In genomic region chr1:181150431-181150826, GRCm38 (mm10) we compare ENCODE assay signal across 8 mouse cellular contexts. TPM values are rescaled to one million over a fixed set of nuclear protein-coding genes. Genes with fewer than 3 reads are reported as not detected.
A peak's percentile ranks its signal among the peaks of the same experiment; 100 is the strongest.
DNase-seq lines count a peak whose midpoint lies in the region; ATAC-seq lines count a peak whose summit lies in the region.

No protein-coding gene starts in this region.

- H3K4me1 ChIP-seq in neural tube, embryonic 11.5 days (ENCODE audit: control insufficient read depth, insufficient read depth, low read length): peaks cover 8% of the 10 kb centered on the region; the same call in 1 of the 2 replicates
- peaks cover 65% of the 10 kb centered on the region for H3K4me1 ChIP-seq in liver, embryonic 12.5 days

- intact Hi-C loops in gastrocnemius, postnatal 36 days (cut with DNase I): no loop called here

- DNase-seq in cerebellum, adult 9-10 months: peak; percentile 34
- DNase-seq in cerebellum, postnatal 14 days: no peak
- DNase-seq in neural tube, embryonic 11.5 days (ENCODE audit: low spot score): no peak
- DNase-seq in neural tube, embryonic 10.5 days (ENCODE audit: extremely low spot score, low spot score): no peak
- no peak for DNase-seq in urinary bladder, postnatal 14 days (ENCODE audit: low spot score)
- DNase-seq in gastrocnemius, postnatal 36 days: no peak
- DNase-seq in kidney, adult 18-20 months: no peak

- H3K9me3 ChIP-seq in neural tube, embryonic 11.5 days (ENCODE audit: control insufficient read depth, low read length): no peaks in the 10 kb centered on the region
- no peaks in the 10 kb centered on the region for H3K9me3 ChIP-seq in liver, embryonic 12.5 days (replicated peaks)

- H3K27me3 ChIP-seq in neural tube, embryonic 11.5 days (ENCODE audit: control insufficient read depth, insufficient read depth, low read length): no peaks in the 10 kb centered on the region
- no peaks in the 10 kb centered on the region for H3K27me3 ChIP-seq in liver, embryonic 12.5 days (replicated peaks)

- H3K36me3 ChIP-seq in neural tube, embryonic 11.5 days (ENCODE audit: control insufficient read depth, insufficient read depth, low read length): no peaks in the 10 kb centered on the region
- H3K36me3 ChIP-seq in liver, embryonic 12.5 days: peaks cover 19% of the 10 kb centered on the region

- no peak overlapping the region for H3K4me2 ChIP-seq in neural tube, embryonic 11.5 days (ENCODE audit: low read depth)
- H3K4me2 ChIP-seq in liver, embryonic 12.5 days: peak overlapping the region; percentile 94

- 0 out of 2 replicates have a peak, but pooled peaks have one; percentile 8 for ATAC-seq in neural tube, embryonic 11.5 days (ENCODE audit: insufficient read depth, low FRiP score, low TSS enrichment)
- 0 out of 2 replicates have a peak, but pooled peaks have one; percentile 2 for ATAC-seq in liver, embryonic 12.5 days

- no peak overlapping the region for H3K27ac ChIP-seq in neural tube, embryonic 11.5 days (ENCODE audit: low read depth, low read length)
- peak overlapping the region; percentile 45; the same call in 1 of the 2 replicates for H3K27ac ChIP-seq in liver, embryonic 12.5 days

- 72% methylated on average over 3 of the region's 3 CpGs for WGBS in neural tube, embryonic 11.5 days
- WGBS in liver, embryonic 12.5 days (ENCODE audit: insufficient replicate concordance): 66% methylated on average over 3 of the region's 3 CpGs

- H3K9ac ChIP-seq in neural tube, embryonic 11.5 days (ENCODE audit: low read length): no peak overlapping the region
- H3K9ac ChIP-seq in liver, embryonic 12.5 days: no peak overlapping the region

- H3K4me3 ChIP-seq in neural tube, embryonic 11.5 days (ENCODE audit: low read depth, low read length): no peak overlapping the region
- peak overlapping the region; percentile 96; the same call in 1 of the 2 replicates for H3K4me3 ChIP-seq in liver, embryonic 12.5 days

RNA-seq across cellular contexts. Expression of gene Cnih4, which starts 5.9 kb away (rescaled TPM):
- polyA plus RNA-seq in neural tube, embryonic 11.5 days (2014; fragmentation: Nextera tagmentation; extraction: Ambion mirVana): 94.2 and 106 TPM in 2 replicates
- polyA plus RNA-seq in liver, embryonic 12.5 days (2016; fragmentation: Nextera tagmentation; extraction: Ambion mirVana): 56.4 and 62.1 TPM in 2 replicates
- total RNA-seq in gastrocnemius, postnatal 36 days (2021): 10 to 100 TPM; 32.2 to 32.7 TPM

RNA-seq across cellular contexts. Expression of gene Nvl, which starts 6.4 kb away (rescaled TPM):
- 39.2 and 39.3 TPM in 2 replicates for polyA plus RNA-seq in neural tube, embryonic 11.5 days (2014; fragmentation: Nextera tagmentation; extraction: Ambion mirVana)
- polyA plus RNA-seq in liver, embryonic 12.5 days (2016; fragmentation: Nextera tagmentation; extraction: Ambion mirVana): 19.6 and 20.0 TPM in 2 replicates
- total RNA-seq in gastrocnemius, postnatal 36 days (2021): 1 to 10 TPM; 7.3 to 7.8 TPM
